Mouse (Mus musculus) neural tube, embryonic 14.5 days (tissue): ENCODE data around the gene Astn2. TPM values are rescaled to one million over a fixed set of nuclear protein-coding genes. Genes with fewer than 3 reads are reported as not detected.

Experiments
- ATAC-seq: fragments of 200-750 bp; cut with Nextera tagmentation; 2 replicates; pipeline ENCODE4 v1.8.0; 2017; ENCODE audit warnings: low read depth, mild to moderate bottlenecking, moderate TSS enrichment, moderate library complexity
- H3K27ac ChIP-seq: fragments of 300-500 bp; sonication (generic); 2 replicates; pipeline ENCODE4 v1.5.1; 2014; ENCODE audit warnings: low read depth, mild to moderate bottlenecking, control low read depth, low read length, moderate library complexity, mixed read lengths
- H3K27me3 ChIP-seq: fragments of 300-500 bp; sonication (generic); 2 replicates; pipeline ENCODE4 v1.6.1; 2014; ENCODE audit warnings: low read length; ENCODE audit not compliant: control insufficient read depth, insufficient read depth
- H3K36me3 ChIP-seq: fragments of 300-500 bp; sonication (generic); 2 replicates; pipeline ENCODE4 v1.6.1; 2014; ENCODE audit warnings: low read length, mixed read lengths; ENCODE audit not compliant: control insufficient read depth, insufficient read depth
- H3K4me1 ChIP-seq: fragments of 300-500 bp; sonication (generic); 2 replicates; pipeline ENCODE4 v1.6.1; 2014; ENCODE audit warnings: low read length; ENCODE audit not compliant: control insufficient read depth, insufficient read depth
- H3K4me2 ChIP-seq: fragments of 300-500 bp; sonication (generic); 2 replicates; pipeline ENCODE4 v1.6.1; 2014; ENCODE audit warnings: mild to moderate bottlenecking, low read depth, low read length, control low read depth
- H3K4me3 ChIP-seq: fragments of 300-500 bp; sonication (generic); 2 replicates; pipeline ENCODE4 v1.5.1; 2014; ENCODE audit warnings: low read depth, low read length, control low read depth, mixed read lengths
- H3K9ac ChIP-seq: fragments of 300-500 bp; sonication (generic); replicated peaks from 2 replicates; pipeline ENCODE4 v1.6.1; 2014; ENCODE audit warnings: low read depth, mild to moderate bottlenecking, control low read depth, low read length, mixed read lengths
- H3K9me3 ChIP-seq: fragments of 300-500 bp; sonication (generic); 2 replicates; pipeline ENCODE4 v1.6.1; 2016; ENCODE audit warnings: low read length; ENCODE audit not compliant: control insufficient read depth
- WGBS: fragments of 180-500 bp; shearing (Covaris S2); extraction: QIAGEN DNeasy Blood & Tissue Kit; methylation state at CpG from one replicate; pipeline ENCODE4 v1.1.7; 2014; 5-methylcytosine and 5-hydroxymethylcytosine counted together
- polyA plus RNA-seq: library from polyadenylated mRNA; unstranded; fragments of >200 nt; fragmentation: Nextera tagmentation; extraction: Ambion mirVana; gene quantifications from 2 replicates; pipeline ENCODE4 v1.2.1, GENCODE M21; 2014

The Astn2 gene
- polyA plus RNA-seq, 1 experiment from 2014 or later: 6.3 TPM

DNA sequence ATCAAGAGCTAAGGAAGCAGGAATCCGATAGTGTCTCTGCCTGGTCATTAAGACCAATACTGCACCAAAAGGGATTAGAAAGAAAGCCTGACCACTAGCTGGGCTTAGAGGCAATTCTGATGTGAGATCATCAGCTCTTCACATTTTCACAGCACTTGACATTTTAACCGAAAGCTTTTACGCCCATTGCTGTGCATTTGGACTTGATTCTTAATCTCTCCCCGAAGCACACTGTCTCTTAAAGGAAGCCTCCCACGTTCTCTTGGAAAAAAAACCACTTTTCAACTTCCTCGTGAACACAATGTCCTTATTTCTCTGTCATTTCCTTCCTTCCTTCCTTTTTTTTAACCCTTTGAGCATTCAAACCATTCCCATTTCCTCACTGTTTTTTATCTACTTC, 680.0 kb downstream of the Astn2 start:
- H3K27ac ChIP-seq: no peak overlapping the region

DNA sequence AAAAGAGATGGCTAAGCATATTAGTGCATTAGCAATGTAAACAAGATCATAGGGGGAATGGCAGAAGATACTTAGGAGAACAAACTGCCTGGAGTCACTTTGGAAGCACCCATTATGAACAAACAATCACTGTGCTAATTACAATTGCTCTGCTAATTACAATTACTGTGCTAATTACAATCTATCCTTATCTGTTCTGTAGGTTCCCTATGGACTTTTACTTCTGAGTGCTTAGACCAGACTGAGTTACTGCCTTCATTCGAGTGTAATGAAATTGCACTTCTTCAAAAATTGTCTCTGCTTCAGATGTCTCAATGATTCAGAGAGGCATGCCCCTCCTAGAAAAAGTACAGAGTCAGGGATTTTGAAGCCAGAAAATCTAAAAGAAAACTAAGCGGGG, 684.8 kb downstream of the Astn2 start:
- Histone ChIP-seq H3K27me3 (no peaks in the 10 kb centered on the region), H3K36me3 (no peaks in the 10 kb centered on the region), H3K4me3 (no peak overlapping the region), H3K9ac (no peak overlapping the region), H3K9me3 (no peaks in the 10 kb centered on the region), H3K4me1 (no peaks in the 10 kb centered on the region), H3K27ac (no peak overlapping the region), H3K4me2 (no peak overlapping the region)
- whole genome bisulfite sequencing: 59% methylated on average over 2 of the region's 2 CpGs
- peak; percentile 92 for ATAC-seq

More for the DNA sequence above, 680.0 kb downstream of the Astn2 start:
- Histone ChIP-seq H3K9ac (no peak overlapping the region), H3K27me3 (no peaks in the 10 kb centered on the region), H3K4me3 (no peak overlapping the region), H3K4me2 (no peak overlapping the region), H3K9me3 (no peaks in the 10 kb centered on the region), H3K36me3 (no peaks in the 10 kb centered on the region), H3K4me1 (no peaks in the 10 kb centered on the region)
- 81% methylated on average over 6 of the region's 6 CpGs for WGBS
- no peak for ATAC-seq

DNA sequence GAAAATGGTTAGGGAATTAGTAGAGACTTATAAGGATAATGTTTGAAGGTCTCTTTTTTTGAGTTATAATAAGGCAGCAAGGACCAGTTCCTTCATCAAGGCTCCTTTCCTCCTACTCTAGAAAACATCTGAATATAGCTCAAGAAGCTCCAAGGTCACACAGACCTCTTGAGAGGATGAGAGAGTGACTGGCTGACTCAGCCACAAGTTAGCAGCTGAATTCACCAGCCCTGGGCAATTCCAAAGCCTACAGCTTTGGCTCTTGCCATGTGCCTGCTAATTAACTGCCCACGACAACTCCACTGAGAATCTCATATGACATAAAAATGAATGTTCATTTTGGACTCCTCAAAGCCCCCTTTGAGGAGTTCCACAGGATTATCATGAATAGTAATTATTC, 686.5 kb downstream of the Astn2 start:
- no peak for ATAC-seq
- WGBS: 50% methylated on average over 1 of the region's 1 CpGs
- no peak overlapping the region for H3K9ac ChIP-seq
- no peaks in the 10 kb centered on the region for H3K27me3 ChIP-seq
- no peak overlapping the region for H3K4me2 ChIP-seq
- no peaks in the 10 kb centered on the region for H3K36me3 ChIP-seq
- no peak overlapping the region for H3K27ac ChIP-seq
- no peaks in the 10 kb centered on the region for H3K4me1 ChIP-seq
- H3K9me3 ChIP-seq: no peaks in the 10 kb centered on the region
- no peak overlapping the region for H3K4me3 ChIP-seq

DNA sequence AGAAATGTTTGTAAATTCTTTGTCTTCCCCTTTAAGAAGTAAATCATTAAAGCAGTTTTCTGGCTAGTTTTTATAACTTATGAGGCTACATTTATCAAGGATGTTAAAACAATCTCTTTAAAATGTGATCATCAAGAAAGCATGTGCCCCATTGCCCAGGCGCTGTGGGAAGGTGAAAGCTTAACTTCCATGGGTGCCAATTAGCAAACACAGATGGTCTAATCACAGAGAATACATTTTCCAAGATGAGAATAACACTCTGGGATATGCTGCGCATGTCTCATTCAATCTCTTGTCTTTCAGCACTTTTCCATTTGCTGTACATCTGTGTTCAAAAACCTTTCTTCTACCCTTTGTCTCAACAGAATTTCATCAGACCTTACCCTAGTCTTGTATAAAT, 688.3 kb downstream of the Astn2 start:
- no peak overlapping the region for H3K9ac ChIP-seq
- H3K27ac ChIP-seq: no peak overlapping the region
- H3K27me3 ChIP-seq: no peaks in the 10 kb centered on the region
- H3K4me3 ChIP-seq: no peak overlapping the region
- H3K4me1 ChIP-seq: no peaks in the 10 kb centered on the region
- 73% methylated on average over 2 of the region's 2 CpGs for WGBS
- no peak for ATAC-seq
- no peaks in the 10 kb centered on the region for H3K36me3 ChIP-seq
- no peaks in the 10 kb centered on the region for H3K9me3 ChIP-seq
- no peak overlapping the region for H3K4me2 ChIP-seq

DNA sequence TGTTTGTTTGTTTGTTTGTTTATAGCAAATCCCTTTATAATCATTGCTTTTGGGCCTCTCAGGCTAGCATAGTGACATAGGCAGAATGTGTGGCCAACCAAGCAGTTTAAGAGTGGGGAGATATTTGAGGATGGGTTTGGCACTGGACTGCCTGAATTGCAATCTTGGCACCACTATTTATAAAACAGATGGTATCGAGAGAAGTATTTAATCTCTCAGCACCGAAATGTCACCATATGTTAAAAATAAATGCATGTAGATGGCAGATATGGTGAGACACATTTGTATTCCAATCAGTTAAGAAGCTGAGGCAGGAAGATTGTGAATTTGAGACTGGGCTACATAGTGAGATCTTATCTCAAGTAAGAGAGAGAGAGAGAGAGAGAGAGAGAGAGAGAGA, 692.7 kb downstream of the Astn2 start:
- Histone ChIP-seq H3K4me1 (no peaks in the 10 kb centered on the region), H3K27me3 (no peaks in the 10 kb centered on the region), H3K36me3 (no peaks in the 10 kb centered on the region), H3K4me3 (no peak overlapping the region), H3K9ac (no peak overlapping the region), H3K27ac (no peak overlapping the region), H3K4me2 (no peak overlapping the region), H3K9me3 (no peaks in the 10 kb centered on the region)
- no peak for ATAC-seq
- 81% methylated on average over 2 of the region's 2 CpGs for WGBS

DNA sequence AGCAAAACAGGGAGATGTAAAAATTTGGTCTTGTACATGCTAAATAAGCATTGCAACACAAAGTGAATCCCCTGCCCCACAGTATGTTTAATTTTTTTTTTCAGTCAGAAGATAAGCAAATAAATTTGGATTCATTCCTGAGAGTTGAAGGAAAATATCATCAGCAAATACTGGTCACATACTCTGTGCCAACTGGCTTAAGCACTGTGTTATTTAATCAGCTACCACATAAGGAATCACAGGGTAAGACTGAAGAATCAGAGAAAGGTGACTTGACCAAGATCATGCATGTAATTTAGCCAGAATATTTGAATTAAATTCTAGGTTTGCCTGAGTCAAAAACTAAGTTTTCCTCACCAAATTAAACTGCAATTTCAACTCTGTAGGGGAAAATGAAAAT, 693.8 kb downstream of the Astn2 start:
- H3K27me3 ChIP-seq: no peaks in the 10 kb centered on the region

DNA sequence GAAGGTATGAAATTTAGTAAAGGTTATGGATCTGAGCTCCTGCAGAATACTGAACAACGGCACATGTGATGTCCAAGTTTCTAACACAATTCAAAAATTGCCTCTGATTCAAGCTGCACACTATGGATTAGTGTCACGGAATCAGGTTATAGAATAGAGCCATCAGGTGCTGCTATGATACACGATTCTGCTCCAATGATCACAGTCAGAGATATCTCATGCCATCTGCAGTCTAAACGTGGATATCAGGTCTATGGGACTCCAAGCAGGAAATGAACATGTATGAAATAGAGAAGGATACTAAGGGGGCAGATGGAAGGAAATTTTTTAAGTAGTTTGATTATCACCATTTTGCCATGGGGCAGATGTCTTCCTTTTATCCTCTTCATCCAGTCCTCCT, 702.6 kb downstream of the Astn2 start:
- Histone ChIP-seq H3K9ac (no peak overlapping the region), H3K4me3 (no peak overlapping the region), H3K9me3 (no peaks in the 10 kb centered on the region), H3K27ac (no peak overlapping the region), H3K4me2 (no peak overlapping the region), H3K27me3 (no peaks in the 10 kb centered on the region), H3K4me1 (peaks cover 7% of the 10 kb centered on the region; the same call in 1 of the 2 replicates), H3K36me3 (no peaks in the 10 kb centered on the region)
- WGBS: 63% methylated on average over 4 of the region's 4 CpGs
- no peak for ATAC-seq

More for the DNA sequence above, 693.8 kb downstream of the Astn2 start:
- Histone ChIP-seq H3K27ac (no peak overlapping the region), H3K9ac (no peak overlapping the region), H3K4me2 (no peak overlapping the region), H3K9me3 (no peaks in the 10 kb centered on the region), H3K4me1 (no peaks in the 10 kb centered on the region), H3K4me3 (no peak overlapping the region), H3K36me3 (no peaks in the 10 kb centered on the region)
- no peak for ATAC-seq

DNA sequence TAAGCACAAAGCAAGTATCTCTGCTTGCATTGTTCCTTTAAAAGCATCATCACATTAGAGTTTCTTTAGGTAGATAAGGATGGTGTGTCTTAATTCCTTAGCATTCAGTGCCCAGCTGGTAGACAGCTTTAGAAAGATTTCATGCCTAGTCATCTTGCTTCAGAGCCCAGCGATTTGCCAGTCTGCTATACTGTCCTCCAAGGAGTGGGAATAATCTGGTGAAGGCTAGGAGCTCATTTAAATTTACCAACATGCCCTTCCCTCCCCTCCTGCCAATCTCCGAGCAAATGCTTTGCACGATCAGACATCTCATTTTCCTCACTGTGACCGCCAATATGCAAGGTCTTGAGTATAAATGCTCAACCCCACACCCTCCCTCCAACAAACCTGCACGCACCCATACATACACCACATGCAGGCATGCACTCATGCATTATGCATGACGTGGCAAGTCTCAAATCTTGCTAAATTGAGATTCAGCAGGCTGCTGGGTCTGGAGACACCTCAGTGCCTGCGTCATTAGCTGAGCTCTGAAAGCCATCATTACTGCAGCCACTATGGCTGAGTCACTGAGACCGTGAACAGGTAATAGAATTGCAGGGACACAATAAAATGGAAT, 704.6 kb downstream of the Astn2 start:
- H3K36me3 ChIP-seq: no peaks in the 10 kb centered on the region
- peak; percentile 92 for ATAC-seq
- peaks cover 7% of the 10 kb centered on the region; the same call in 1 of the 2 replicates for H3K4me1 ChIP-seq
- peak overlapping the region; percentile 2 for H3K27ac ChIP-seq
- H3K9me3 ChIP-seq: no peaks in the 10 kb centered on the region
- WGBS: 24% methylated on average over 8 of the region's 8 CpGs
- no peak overlapping the region for H3K4me3 ChIP-seq
- H3K9ac ChIP-seq: no peak overlapping the region
- no peaks in the 10 kb centered on the region for H3K27me3 ChIP-seq
- no peak overlapping the region for H3K4me2 ChIP-seq

DNA sequence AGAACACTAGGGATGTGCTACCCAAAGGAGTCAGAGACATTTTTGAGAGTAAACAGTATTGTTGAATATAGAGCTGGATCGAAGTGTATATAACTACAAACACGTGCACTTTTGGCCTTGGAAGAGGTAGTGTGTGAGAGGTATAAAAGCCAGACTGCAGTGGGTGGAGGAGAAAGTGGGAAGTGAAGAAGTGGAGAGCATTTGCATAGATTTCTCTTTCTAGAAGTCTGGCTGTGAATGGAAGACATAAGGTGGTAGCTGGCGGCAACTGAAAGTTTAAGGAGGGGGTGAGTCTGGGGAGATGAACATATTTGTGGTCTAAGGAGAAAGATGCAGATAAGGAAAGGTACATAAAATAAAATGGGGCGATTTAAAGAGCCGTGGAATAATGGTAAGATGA, 709.2 kb downstream of the Astn2 start:
- H3K4me2 ChIP-seq: no peak overlapping the region
- WGBS: 93% methylated on average over 5 of the region's 5 CpGs
- peaks cover 3% of the 10 kb centered on the region; the same call in 1 of the 2 replicates for H3K4me1 ChIP-seq
- H3K9ac ChIP-seq: no peak overlapping the region
- H3K36me3 ChIP-seq: no peaks in the 10 kb centered on the region
- H3K4me3 ChIP-seq: no peak overlapping the region
- no peaks in the 10 kb centered on the region for H3K9me3 ChIP-seq
- no peak overlapping the region for H3K27ac ChIP-seq
- no peaks in the 10 kb centered on the region for H3K27me3 ChIP-seq
- ATAC-seq: no peak
